Mouse (Mus musculus) gastrocnemius, postnatal 14 days (tissue): Measurements from ENCODE around the gene H2afv. TPM values are rescaled to one million over a fixed set of nuclear protein-coding genes. Genes with fewer than 3 reads are reported as not detected.

ENCODE experiments used
- DNase-seq: peaks from one replicate; pipeline ENCODE4 v3.0.0; 2021; ENCODE audit warnings: mixed read lengths
- intact Hi-C: fragments of 180-260 bp; cut with DNase I; formaldehyde crosslinking; loops from one replicate; pipeline ENCODE4 v1.15.1; 2025; ENCODE audit warnings: low total_unique reads
- microRNA-seq, 2 experiments: library from miRNA; unstranded; fragments of <30 nt; microRNA quantifications; one replicate each; pipeline ENCODE4 v1.2.0; 2021
- total RNA-seq, 2 experiments: library from RNA; stranded (reverse); gene quantifications; 2 replicates each; pipeline ENCODE4 v1.2.3; 2021

H2afv gene
- total RNA-seq, 2 experiments from 2014 or later = 41.3 to 46.3 TPM

DNA sequence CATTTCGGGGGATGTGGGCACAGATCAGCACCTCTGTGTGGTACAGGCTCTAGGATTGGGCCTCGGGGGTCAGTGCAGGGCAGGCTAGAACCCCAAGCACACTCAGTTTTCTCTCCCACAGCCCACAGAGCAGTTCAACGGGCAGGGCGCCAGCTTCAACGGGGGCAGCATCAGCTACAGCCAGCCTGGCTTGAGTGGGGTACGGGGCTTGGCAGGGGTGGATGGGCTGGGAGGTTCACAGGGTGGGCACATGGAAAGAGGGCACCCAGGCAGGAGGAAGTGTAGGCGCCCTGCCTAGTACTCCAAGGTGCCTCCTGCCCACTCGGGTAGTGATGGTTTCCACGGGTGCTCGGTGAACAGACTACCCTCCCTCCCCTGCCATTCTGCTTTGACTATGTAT lies 46.1 kb downstream of the H2afv start:
- no peak for DNase-seq
- intact Hi-C loops = no loop called here

DNA sequence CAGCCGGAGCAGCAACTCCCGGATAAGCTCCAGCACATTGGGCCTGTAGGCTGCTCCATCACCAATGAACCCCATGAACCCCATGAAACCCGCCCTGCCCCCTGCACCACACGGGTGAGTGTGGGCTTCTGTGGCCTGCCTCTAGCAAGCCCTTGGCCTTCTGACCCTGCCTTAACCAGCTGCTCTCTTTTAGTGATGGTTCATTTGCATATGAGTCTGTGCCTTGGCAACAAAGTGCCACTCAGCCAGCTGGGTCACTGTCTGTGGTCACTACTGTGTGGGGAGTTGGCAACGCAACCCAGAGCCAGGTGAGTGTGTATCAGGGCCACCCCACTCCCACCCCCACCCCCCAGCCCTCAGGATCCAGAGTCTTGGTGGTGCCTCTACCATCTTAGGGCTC lies 48.7 kb downstream of the H2afv start:
- DNase-seq = no peak

GRCm38 (mm10) chr11:6393866-6394265 lies 50.4 kb downstream of the H2afv start:
- DNase-seq = peak; percentile 42
- intact Hi-C loops = no loop called here

More for the DNA sequence above, 48.7 kb downstream of the H2afv start:
- intact Hi-C loops = no loop called here

GRCm38 (mm10) chr11:6392857-6393256 lies 51.4 kb downstream of the H2afv start:
- intact Hi-C loops = no loop called here
- no peak for DNase-seq

DNA sequence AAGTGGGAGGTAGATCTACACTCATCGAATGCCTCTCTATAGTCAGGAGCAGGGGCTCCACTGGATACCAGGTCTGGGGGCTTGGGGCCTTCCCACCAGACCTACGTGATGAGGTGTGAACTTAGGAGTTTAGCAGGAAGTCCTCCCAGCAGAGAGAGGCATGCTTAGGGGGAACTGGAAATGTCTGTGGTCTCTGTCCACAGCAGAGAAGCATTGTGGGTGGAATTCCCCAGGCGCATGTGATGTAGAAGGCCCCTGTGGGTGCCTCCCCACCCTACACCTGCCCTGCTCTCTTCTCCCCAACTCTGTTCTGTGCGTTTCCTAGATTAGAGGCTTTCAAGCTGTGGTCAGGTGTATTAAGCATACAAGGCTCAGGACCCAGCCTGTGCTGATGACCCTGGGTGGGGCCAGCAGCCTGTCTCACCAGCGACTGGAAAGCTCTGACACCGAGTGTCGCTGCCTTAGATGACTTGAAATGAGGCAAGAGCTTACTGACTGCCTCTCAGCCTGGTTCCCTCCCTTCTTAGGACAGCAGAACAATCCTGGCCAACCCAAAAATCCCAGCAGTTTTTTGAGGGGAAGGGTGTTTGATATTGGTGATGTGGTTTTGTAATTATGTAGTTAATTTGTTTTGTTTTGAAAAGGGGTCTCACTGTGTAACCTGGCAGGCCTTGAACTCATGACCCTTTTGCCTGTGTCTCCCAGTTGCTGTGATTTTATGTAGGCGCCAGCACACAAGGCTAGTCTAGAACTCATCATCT lies 52.5 kb downstream of the H2afv start:
- no peak for DNase-seq
- intact Hi-C loops = no loop called here

GRCm38 (mm10) chr11:6390376-6391053 lies 53.7 kb downstream of the H2afv start:
- intact Hi-C loops = no loop called here
- DNase-seq = no peak

GRCm38 (mm10) chr11:6389483-6389921 lies 54.7 kb downstream of the H2afv start:
- intact Hi-C loops = no loop called here
- DNase-seq = no peak

- peak; percentile 97 for DNase-seq
- intact Hi-C loops = no loop called here
These were observed 55.4 kb downstream of the H2afv start, which contains the start of gene Zmiz2 for GRCm38 (mm10) chr11:6388726-6389413. TSS of gene Zmiz2 (plus strand) at chr11:6389074.

- intact Hi-C loops = no loop called here
- DNase-seq = no peak
These were observed 56.0 kb downstream of the H2afv start for GRCm38 (mm10) chr11:6388126-6388725.

DNA sequence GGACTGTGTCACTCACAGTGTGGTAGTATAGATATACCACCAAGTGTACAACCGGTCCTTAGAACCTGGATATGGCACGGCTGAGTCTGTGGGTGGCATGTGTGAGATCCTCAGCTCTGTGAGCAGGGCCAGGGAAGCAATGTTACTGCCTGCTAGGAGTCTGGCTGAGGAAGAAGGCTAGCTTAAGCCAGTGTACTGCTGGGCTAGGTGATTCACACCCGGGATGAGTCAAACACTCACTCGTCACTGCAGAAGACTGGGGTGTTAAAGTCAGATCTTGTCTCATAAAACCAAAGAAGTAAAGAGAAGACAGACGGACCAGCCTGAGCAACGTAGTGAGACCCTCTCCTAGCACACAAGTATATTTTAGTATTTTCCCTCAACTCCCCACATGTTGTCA lies 63.3 kb downstream of the H2afv start:
- intact Hi-C loops = no loop called here
- no peak for DNase-seq

Small RNAs within 50 kb of the gene (microRNA-seq; reads per million reads assigned to microRNA genes)
- 0 to 1.0 reads per million in 2 experiments for gene Gm22123
- 0 reads per million in 2 experiments for gene Mir7651

Other genes starting within 250 kb of the H2afv start
- under 1 TPM in 1 of 2 experiments, not detected in 1; 0.21 TPM for gene A730071L15Rik, start 244.4 kb downstream of the H2afv start, total RNA-seq
- 10 to 100 TPM; 54.4 to 57.1 TPM for gene Nudcd3, start 244.0 kb downstream of the H2afv start, total RNA-seq
- gene Npc1l1, start 214.3 kb downstream of the H2afv start, total RNA-seq = under 1 TPM; 0.06 to 0.13 TPM
- gene Ddx56, start 176.7 kb downstream of the H2afv start, total RNA-seq = 10 to 100 TPM; 26.8 to 31.4 TPM
- 10 to 100 TPM; 56.3 to 62.4 TPM for gene Tmed4, start 169.6 kb downstream of the H2afv start, total RNA-seq
- 100 to 1,000 TPM; 497 to 603 TPM for gene Ogdh, start 152.8 kb downstream of the H2afv start, total RNA-seq
- gene Zmiz2, start 55.4 kb downstream of the H2afv start, total RNA-seq = 10 to 100 TPM; 28.9 to 30.2 TPM
- gene Ppia, start 29.0 kb downstream of the H2afv start, total RNA-seq = 100 to 1,000 TPM; 427 to 511 TPM
- gene Purb, start 31.5 kb upstream of the H2afv start, total RNA-seq = 10 to 100 TPM; 28.5 to 37.4 TPM
- 1 to 10 TPM in 1 of 2 experiments, under 1 TPM in 1; 0.94 to 1.2 TPM for gene Myo1g, start 76.5 kb upstream of the H2afv start, total RNA-seq
- gene Ccm2, start 102.4 kb upstream of the H2afv start, total RNA-seq = 10 to 100 TPM; 20.8 to 21.6 TPM
- under 1 TPM; 0.18 to 0.82 TPM for gene Nacad, start 161.6 kb upstream of the H2afv start, total RNA-seq
- 10 to 100 TPM; 63.5 to 64.6 TPM for gene Tbrg4, start 181.6 kb upstream of the H2afv start, total RNA-seq
- not detected for gene Wap, start 194.2 kb upstream of the H2afv start, total RNA-seq
- gene Ramp3, start 214.1 kb upstream of the H2afv start, total RNA-seq = under 1 TPM; 0.38 to 0.68 TPM